Mouse (Mus musculus) olfactory bulb, adult 2 months (tissue): Measurements from ENCODE around the gene Kremen1. TPM values are rescaled to one million over a fixed set of nuclear protein-coding genes. Genes with fewer than 3 reads are reported as not detected.

Source experiments
- H3K27ac ChIP-seq: fragments of 200-500 bp; 2 replicates; pipeline ENCODE4 v1.5.1; 2012; ENCODE audit warnings: low read depth, low read length; ENCODE audit not compliant: insufficient read depth
- H3K4me1 ChIP-seq: fragments of 200-500 bp; 2 replicates; pipeline ENCODE4 v1.6.1; 2012; ENCODE audit warnings: low read length; ENCODE audit not compliant: control insufficient read depth, insufficient read depth
- H3K4me3 ChIP-seq: fragments of 200-500 bp; 2 replicates; pipeline ENCODE4 v1.5.1; 2012; ENCODE audit warnings: mild to moderate bottlenecking, low read depth, low read length, moderate library complexity; ENCODE audit not compliant: insufficient read depth
- CTCF ChIP-seq: fragments of 200-500 bp; IDR thresholded peaks from 2 replicates; pipeline ENCODE4 v1.5.1; 2012; ENCODE audit warnings: low read depth, mild to moderate bottlenecking, low read length, moderate library complexity; ENCODE audit not compliant: insufficient read depth
- POLR2A ChIP-seq: fragments of 200-500 bp; IDR thresholded peaks from 2 replicates; pipeline ENCODE4 v1.6.1; 2012; ENCODE audit warnings: mild to moderate bottlenecking, low read depth, low read length, moderate library complexity; ENCODE audit not compliant: insufficient read depth
- WGBS: fragments of 180-500 bp; shearing (Covaris S2); methylation state at CpG from one replicate; pipeline ENCODE4 v1.1.7; 2018; 5-methylcytosine and 5-hydroxymethylcytosine counted together
- polyA plus RNA-seq: library from polyadenylated mRNA; stranded (reverse); fragments of >200 nt; gene quantifications from 2 replicates; pipeline ENCODE4 v1.2.4, GENCODE M21; 2012; ENCODE audit warnings: low replicate concordance; ENCODE audit not compliant: missing spikeins, insufficient read depth, insufficient read length

Kremen1 gene
- polyA plus RNA-seq, 1 experiment: not detected

DNA sequence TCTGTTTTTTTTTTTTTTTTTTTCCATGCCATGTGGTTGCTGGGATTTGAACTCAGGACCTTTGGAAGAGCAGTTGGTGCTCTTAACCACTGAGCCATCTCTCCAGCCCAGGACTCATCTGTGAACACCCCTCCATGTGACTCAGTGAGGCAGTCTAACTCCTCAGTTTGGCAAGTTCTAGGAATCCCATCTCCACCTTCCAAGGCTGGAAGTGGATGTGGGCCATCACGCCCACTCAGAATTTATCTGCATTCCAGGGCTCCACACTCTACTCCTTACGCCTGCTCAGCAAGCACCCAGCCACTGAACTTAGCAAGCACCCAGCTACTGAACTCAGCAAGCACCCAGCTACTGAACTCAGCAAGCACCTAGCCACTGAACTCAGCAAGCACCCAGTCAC is 61.5 kb downstream of the Kremen1 start:
- no peak for TF ChIP-seq CTCF
- no peak for TF ChIP-seq POLR2A

GRCm38 (mm10) chr11:5197068-5197467 is 64.3 kb downstream of the Kremen1 start:
- TF ChIP-seq POLR2A: no peak
- no peak for TF ChIP-seq CTCF
- no peak overlapping the region for H3K27ac ChIP-seq
- H3K4me1 ChIP-seq: 0 out of 2 replicates have a peak, but pooled peaks cover 4% of the 10 kb centered on the region
- no peak overlapping the region for H3K4me3 ChIP-seq
- WGBS: 90% methylated on average over 5 of the region's 5 CpGs

More for the DNA sequence above, 61.5 kb downstream of the Kremen1 start:
- Histone ChIP-seq H3K4me3 (no peak overlapping the region), H3K4me1 (no peaks in the 10 kb centered on the region), H3K27ac (no peak overlapping the region)
- 88% methylated on average over 2 of the region's 2 CpGs for WGBS

DNA sequence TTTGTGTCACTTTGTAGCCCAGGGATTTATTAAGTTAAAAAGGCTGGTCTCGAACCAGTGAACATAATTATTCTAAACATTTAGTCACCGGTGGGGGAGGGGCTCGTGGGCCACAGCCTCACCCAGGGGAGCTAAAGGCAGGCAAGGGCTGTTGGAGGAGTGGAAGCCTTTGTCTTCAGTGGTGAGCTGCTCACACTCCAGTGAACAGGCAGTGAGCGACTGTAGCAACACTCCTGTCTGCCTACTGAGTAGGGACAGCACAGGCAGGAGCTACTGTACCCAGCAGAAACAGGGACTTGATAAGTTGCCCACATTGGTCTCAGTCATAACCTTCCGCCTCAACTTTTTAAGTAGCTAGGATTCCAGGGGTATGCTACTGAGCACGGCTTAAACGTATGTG is 64.8 kb downstream of the Kremen1 start:
- 78% methylated on average over 7 of the region's 7 CpGs for WGBS
- H3K4me1 ChIP-seq: 0 out of 2 replicates have a peak, but pooled peaks cover 4% of the 10 kb centered on the region

GRCm38 (mm10) chr11:5193576-5193881 is 67.8 kb downstream of the Kremen1 start:
- no peak overlapping the region for H3K27ac ChIP-seq
- peaks cover 10% of the 10 kb centered on the region for H3K4me1 ChIP-seq
- TF ChIP-seq POLR2A (no peak), CTCF (no peak)
- no peak overlapping the region for H3K4me3 ChIP-seq
- 71% methylated on average over 1 of the region's 1 CpGs for WGBS

More for the DNA sequence above, 64.8 kb downstream of the Kremen1 start:
- H3K27ac ChIP-seq: no peak overlapping the region
- TF ChIP-seq CTCF: no peak
- no peak for TF ChIP-seq POLR2A
- H3K4me3 ChIP-seq: no peak overlapping the region

DNA sequence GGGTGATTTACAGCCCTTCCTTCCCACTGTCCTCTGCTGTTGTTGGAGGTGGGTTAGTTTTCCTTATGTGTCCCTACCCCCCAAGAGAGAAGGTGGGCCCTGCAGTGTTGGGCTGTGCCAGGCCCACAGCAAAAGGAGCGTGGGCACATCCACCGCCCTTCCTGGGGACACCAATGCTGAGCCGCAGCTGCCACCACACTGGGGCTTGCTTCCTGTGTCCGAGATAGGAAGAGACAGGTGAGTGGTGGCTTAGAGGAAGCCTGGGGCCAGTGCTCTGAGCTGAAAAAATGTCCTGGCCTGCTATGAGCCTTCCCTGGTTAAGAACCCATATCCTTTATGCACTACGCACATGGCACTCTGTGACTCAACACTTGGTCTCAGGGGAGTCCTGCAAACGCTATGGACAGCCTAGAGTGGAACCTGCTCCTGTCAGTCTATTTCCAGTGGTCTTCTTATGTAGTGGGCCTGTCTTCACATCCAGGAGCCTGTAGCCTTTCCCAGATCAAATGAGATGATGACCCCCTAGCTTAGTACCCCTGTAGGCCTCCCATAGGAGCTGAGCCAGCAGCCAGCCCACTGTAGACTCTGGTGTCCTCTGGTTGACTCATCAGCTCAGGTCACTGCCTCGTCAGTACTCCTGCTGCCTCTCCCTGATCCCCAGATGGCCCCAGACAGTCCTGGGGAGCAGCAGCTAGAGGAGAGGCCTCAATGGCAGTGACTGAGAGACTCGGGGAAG is 68.3 kb downstream of the Kremen1 start:
- Histone ChIP-seq H3K4me3 (no peak overlapping the region), H3K27ac (no peak overlapping the region), H3K4me1 (peaks cover 10% of the 10 kb centered on the region)
- 93% methylated on average over 8 of the region's 8 CpGs for WGBS
- TF ChIP-seq CTCF: no peak
- no peak for TF ChIP-seq POLR2A

GRCm38 (mm10) chr11:5192084-5192516 is 69.3 kb downstream of the Kremen1 start:
- peaks cover 10% of the 10 kb centered on the region for H3K4me1 ChIP-seq
- TF ChIP-seq CTCF: no peak
- TF ChIP-seq POLR2A: no peak
- H3K27ac ChIP-seq: no peak overlapping the region
- no peak overlapping the region for H3K4me3 ChIP-seq
- WGBS: 76% methylated on average over 9 of the region's 9 CpGs

DNA sequence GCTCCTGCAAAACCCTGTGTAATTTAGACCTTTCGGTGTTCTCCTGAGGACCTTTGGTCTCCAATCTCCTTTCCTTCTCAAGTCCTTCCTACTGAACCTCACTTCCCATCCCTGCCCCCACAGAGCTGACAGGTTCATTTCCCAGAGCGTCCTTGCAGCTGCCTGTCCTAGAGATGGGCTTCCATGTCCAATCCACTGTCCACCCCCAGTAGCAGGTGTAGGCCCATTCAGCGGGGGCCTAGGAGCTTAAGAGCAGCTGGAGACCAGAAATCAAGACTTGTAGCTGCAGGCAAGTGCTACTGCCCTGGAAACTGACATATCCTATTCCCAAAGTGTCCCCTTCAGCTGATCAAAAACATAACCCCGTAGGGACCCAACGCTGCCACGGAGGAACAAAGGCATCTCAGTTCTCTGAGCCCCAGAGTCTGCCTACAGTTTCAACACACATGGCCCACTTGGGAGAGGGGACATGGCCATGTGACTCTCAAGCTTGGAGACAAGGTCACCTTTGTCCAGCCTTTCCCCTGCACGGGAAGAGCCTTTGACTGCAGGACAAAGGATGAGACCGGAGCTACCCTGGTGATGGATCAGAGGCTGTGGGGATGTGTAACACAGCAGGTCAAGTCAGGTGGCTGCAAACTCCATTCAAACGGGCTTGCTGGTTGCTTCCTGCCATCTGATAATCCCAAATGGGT is 72.0 kb downstream of the Kremen1 start:
- no peak overlapping the region for H3K4me3 ChIP-seq
- 59% methylated on average over 9 of the region's 9 CpGs for WGBS

DNA sequence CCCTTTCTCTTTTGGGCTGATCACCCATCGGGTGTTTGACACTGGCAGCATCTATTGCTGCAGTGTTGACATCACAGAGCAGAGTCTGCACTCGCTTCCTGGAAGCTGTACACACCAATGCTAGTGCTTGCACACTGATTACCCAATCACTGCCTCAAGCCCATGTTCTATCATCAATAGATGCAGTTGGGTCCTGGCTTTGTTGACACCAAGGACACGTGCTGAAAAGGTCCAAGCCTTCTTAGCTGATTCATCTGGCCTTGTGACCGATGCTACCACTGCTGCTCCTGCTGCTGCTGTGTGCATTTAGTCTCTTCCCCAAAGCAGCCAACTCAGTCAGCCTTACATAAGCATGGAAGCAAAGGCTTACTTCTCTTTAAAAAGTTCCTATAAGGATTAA is 73.2 kb downstream of the Kremen1 start:
- Histone ChIP-seq H3K27ac (no peak overlapping the region), H3K4me3 (no peak overlapping the region), H3K4me1 (peaks cover 21% of the 10 kb centered on the region)
- TF ChIP-seq POLR2A (no peak), CTCF (no peak)
- 81% methylated on average over 4 of the region's 4 CpGs for WGBS

More for the DNA sequence above, 72.0 kb downstream of the Kremen1 start:
- Histone ChIP-seq H3K27ac (no peak overlapping the region), H3K4me1 (peaks cover 21% of the 10 kb centered on the region)
- no peak for TF ChIP-seq CTCF
- TF ChIP-seq POLR2A: no peak

DNA sequence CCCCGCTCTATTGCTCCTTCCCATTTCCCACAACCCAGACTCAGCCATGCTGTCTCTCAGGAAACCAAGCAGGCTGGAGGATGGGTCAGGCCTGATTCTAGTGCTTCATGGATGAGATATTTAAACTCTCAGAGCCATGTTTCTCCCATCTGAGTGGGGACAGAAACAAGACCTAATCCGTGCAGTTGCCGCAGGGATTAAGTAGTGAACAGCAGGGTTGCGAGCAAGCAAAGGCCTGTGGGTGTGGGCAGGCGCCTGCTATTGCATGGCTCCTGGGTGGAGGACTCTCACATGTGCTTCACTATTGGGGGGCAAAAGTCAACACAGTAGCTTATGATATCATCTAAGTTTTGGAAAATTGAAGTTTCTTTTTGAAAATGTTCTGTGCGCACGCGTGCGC is 76.5 kb downstream of the Kremen1 start:
- 86% methylated on average over 9 of the region's 9 CpGs for WGBS
- H3K4me3 ChIP-seq: no peak overlapping the region
- TF ChIP-seq CTCF (no peak), POLR2A (no peak)

More for the DNA sequence above, 76.5 kb downstream of the Kremen1 start:
- H3K4me1 ChIP-seq: peaks cover 21% of the 10 kb centered on the region
- H3K27ac ChIP-seq: no peak overlapping the region
